Mouse (Mus musculus) midbrain, embryonic 13.5 days (tissue): ENCODE measurements around the gene Idua. TPM values are rescaled to one million over a fixed set of nuclear protein-coding genes. Genes with fewer than 3 reads are reported as not detected.

Source experiments
- ATAC-seq: fragments of 200-750 bp; cut with Nextera tagmentation; 2 replicates; pipeline ENCODE4 v1.8.0; 2017; ENCODE audit warnings: mild to moderate bottlenecking, moderate TSS enrichment, moderate library complexity
- H3K27ac ChIP-seq: fragments of 300-500 bp; sonication (generic); 2 replicates; pipeline ENCODE4 v1.5.1; 2015; ENCODE audit warnings: inconsistent platforms, mild to moderate bottlenecking, moderate library complexity
- H3K27me3 ChIP-seq: fragments of 300-500 bp; sonication (generic); 2 replicates; pipeline ENCODE4 v1.6.1; 2015; ENCODE audit warnings: mild to moderate bottlenecking, inconsistent platforms
- H3K36me3 ChIP-seq: fragments of 300-500 bp; sonication (generic); 2 replicates; pipeline ENCODE4 v1.6.1; 2015; ENCODE audit warnings: mild to moderate bottlenecking, inconsistent platforms
- H3K4me1 ChIP-seq: fragments of 300-500 bp; sonication (generic); replicated peaks from 2 replicates; pipeline ENCODE4 v1.6.1; 2015; ENCODE audit warnings: inconsistent platforms
- H3K4me2 ChIP-seq: fragments of 300-500 bp; sonication (generic); replicated peaks from 2 replicates; pipeline ENCODE4 v1.6.1; 2015; ENCODE audit warnings: moderate library complexity, mild to moderate bottlenecking, inconsistent platforms
- H3K4me3 ChIP-seq: fragments of 300-500 bp; sonication (generic); replicated peaks from 2 replicates; pipeline ENCODE4 v1.5.1; 2015; ENCODE audit warnings: mild to moderate bottlenecking, inconsistent platforms
- H3K9ac ChIP-seq: fragments of 300-500 bp; sonication (generic); replicated peaks from 2 replicates; pipeline ENCODE4 v1.6.1; 2015; ENCODE audit warnings: mild to moderate bottlenecking, inconsistent platforms
- H3K9me3 ChIP-seq: fragments of 300-500 bp; sonication (generic); 2 replicates; pipeline ENCODE4 v1.6.1; 2016; ENCODE audit warnings: mild to moderate bottlenecking, inconsistent platforms
- WGBS: fragments of 180-500 bp; shearing (Covaris S2); methylation state at CpG from one replicate; pipeline ENCODE4 v1.1.7; 2015; 5-methylcytosine and 5-hydroxymethylcytosine counted together
- polyA plus RNA-seq: library from polyadenylated mRNA; unstranded; fragments of >200 nt; fragmentation: Nextera tagmentation; extraction: Ambion mirVana; gene quantifications from 2 replicates; pipeline ENCODE4 v1.2.1, GENCODE M21; 2015

The Idua gene
- polyA plus RNA-seq, 1 experiment from 2014 or later, result 10.6 TPM

DNA sequence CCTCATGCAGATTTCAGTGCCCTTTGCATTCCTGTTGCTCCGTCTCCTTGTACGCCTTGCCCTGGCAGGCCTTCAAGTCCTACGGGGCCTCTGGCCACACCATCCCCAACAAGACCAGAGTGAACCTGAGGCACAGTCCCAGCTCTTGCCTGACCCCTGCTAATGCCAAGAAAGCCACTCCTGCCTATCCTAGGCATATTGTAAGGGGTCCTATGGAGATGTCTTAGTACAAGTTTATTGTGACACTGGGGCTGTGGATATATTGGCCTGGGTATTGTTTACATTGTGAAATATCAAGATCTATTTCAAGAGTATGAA is 13.8 kb upstream of the Idua start:
- no peak overlapping the region for H3K4me2 ChIP-seq
- H3K36me3 ChIP-seq, result peaks cover 83% of the 10 kb centered on the region
- WGBS, result 90% methylated on average over 3 of the region's 3 CpGs
- H3K27me3 ChIP-seq, result no peaks in the 10 kb centered on the region
- H3K27ac ChIP-seq, result no peak overlapping the region
- H3K9ac ChIP-seq, result no peak overlapping the region
- no peak for ATAC-seq
- no peaks in the 10 kb centered on the region for H3K9me3 ChIP-seq
- H3K4me1 ChIP-seq, result no peaks in the 10 kb centered on the region
- H3K4me3 ChIP-seq, result no peak overlapping the region

DNA sequence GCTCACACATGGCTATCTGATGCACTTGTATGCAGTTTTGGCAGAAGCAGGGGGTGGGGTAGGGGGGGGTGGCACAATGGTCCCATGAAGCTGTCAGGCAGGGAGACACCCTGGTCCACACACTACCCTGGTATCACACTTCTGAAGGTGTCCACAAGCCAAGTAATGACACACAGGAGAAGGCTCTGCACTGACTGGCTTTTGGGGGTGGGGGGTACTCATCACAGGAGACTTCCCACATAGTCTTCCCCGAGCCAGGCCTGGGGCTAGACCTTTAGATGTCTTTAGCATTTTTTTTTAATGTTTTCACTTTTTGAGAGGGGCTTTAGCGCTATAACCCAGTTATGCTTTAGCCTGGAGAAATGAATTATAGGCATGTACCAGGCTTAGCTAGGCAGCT is 12.8 kb upstream of the Idua start:
- Histone ChIP-seq H3K9ac (no peak overlapping the region), H3K9me3 (no peaks in the 10 kb centered on the region), H3K27me3 (no peaks in the 10 kb centered on the region), H3K4me2 (no peak overlapping the region), H3K4me1 (no peaks in the 10 kb centered on the region), H3K4me3 (no peak overlapping the region), H3K36me3 (peaks cover 89% of the 10 kb centered on the region), H3K27ac (no peak overlapping the region)
- ATAC-seq, result no peak
- WGBS, result 89% methylated on average over 2 of the region's 2 CpGs

GRCm38 (mm10) chr5:108647820-108648465 is 12.2 kb upstream of the Idua start:
- 89% methylated on average over 2 of the region's 2 CpGs for WGBS
- no peak for ATAC-seq
- Histone ChIP-seq H3K27me3 (no peaks in the 10 kb centered on the region), H3K9ac (no peak overlapping the region), H3K27ac (no peak overlapping the region), H3K4me2 (no peak overlapping the region), H3K4me1 (no peaks in the 10 kb centered on the region), H3K36me3 (peaks cover 89% of the 10 kb centered on the region), H3K9me3 (no peaks in the 10 kb centered on the region), H3K4me3 (no peak overlapping the region)

GRCm38 (mm10) chr5:108648937-108649576 is 11.1 kb upstream of the Idua start:
- no peak overlapping the region for H3K9ac ChIP-seq
- H3K36me3 ChIP-seq, result peaks cover 91% of the 10 kb centered on the region
- WGBS, result 95% methylated on average over 11 of the region's 11 CpGs

GRCm38 (mm10) chr5:108650341-108650740 is 9.8 kb upstream of the Idua start:
- Histone ChIP-seq H3K4me3 (no peak overlapping the region), H3K27me3 (no peaks in the 10 kb centered on the region), H3K4me2 (no peak overlapping the region), H3K36me3 (peaks cover 93% of the 10 kb centered on the region), H3K4me1 (no peaks in the 10 kb centered on the region), H3K9me3 (no peaks in the 10 kb centered on the region), H3K27ac (no peak overlapping the region), H3K9ac (no peak overlapping the region)
- WGBS, result 91% methylated on average over 7 of the region's 7 CpGs
- no peak for ATAC-seq

More at GRCm38 (mm10) chr5:108648937-108649576, 11.1 kb upstream of the Idua start:
- Histone ChIP-seq H3K27me3 (no peaks in the 10 kb centered on the region), H3K27ac (no peak overlapping the region), H3K4me3 (no peak overlapping the region), H3K4me2 (no peak overlapping the region), H3K9me3 (no peaks in the 10 kb centered on the region), H3K4me1 (no peaks in the 10 kb centered on the region)
- no peak for ATAC-seq

DNA sequence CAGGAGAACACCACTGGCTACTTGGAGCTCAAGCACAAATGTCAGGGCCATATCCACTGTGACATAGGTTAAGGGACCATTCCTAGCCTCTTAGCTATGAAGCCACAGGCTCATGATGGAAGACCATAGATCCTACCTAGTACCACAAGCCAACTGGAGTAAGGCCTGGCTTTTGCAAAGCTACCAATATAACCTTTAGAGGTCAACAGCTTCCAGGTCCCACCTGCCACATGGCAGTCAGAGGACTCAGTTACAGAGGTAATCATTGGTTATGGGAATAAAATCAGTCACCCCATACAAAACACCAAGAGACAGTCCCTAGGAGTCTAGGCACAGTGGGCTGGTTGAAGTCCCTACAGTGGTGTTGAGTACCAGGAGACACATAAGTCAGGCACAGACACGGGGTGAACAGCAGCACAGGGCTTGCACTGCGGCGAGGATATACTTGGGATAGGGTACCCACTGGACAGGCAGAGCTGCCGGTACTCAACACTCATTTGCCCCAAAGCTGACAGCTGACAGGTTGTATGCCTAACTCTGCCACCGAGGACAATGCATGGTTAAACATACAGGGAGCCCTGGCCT is 8.9 kb upstream of the Idua start:
- peaks cover 93% of the 10 kb centered on the region for H3K36me3 ChIP-seq
- peak; percentile 8; the same call in 1 of the 2 replicates for ATAC-seq
- no peaks in the 10 kb centered on the region for H3K4me1 ChIP-seq
- H3K9me3 ChIP-seq, result no peaks in the 10 kb centered on the region
- no peak overlapping the region for H3K27ac ChIP-seq
- no peak overlapping the region for H3K4me2 ChIP-seq
- H3K9ac ChIP-seq, result no peak overlapping the region
- WGBS, result 85% methylated on average over 5 of the region's 5 CpGs
- no peak overlapping the region for H3K4me3 ChIP-seq
- H3K27me3 ChIP-seq, result no peaks in the 10 kb centered on the region

GRCm38 (mm10) chr5:108651823-108652222 is 8.3 kb upstream of the Idua start:
- peak; percentile 63 for ATAC-seq
- Histone ChIP-seq H3K4me1 (no peaks in the 10 kb centered on the region), H3K27me3 (no peaks in the 10 kb centered on the region), H3K9me3 (no peaks in the 10 kb centered on the region), H3K9ac (no peak overlapping the region), H3K4me3 (no peak overlapping the region), H3K27ac (no peak overlapping the region), H3K36me3 (peaks cover 92% of the 10 kb centered on the region), H3K4me2 (no peak overlapping the region)
- WGBS, result 64% methylated on average over 1 of the region's 1 CpGs

DNA sequence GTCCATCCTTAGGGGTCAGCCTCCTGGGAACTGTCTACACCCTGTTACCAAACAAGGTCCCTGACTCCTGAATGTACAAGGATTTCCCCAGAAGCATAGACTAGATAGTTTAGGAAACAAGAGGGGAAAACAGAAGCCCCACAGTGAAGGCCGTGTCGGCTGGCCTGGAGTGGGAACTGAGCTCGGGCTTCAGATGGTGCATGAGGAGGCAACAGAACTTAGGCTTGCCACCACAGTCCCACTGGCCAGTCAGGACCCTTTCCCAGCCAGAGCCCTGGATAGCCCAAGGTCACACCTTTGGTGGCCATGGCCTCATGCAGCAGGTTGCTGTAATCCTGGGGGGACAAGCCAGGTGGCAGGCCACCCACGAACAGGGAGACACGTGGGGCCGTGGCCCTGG is 6.8 kb upstream of the Idua start:
- no peak for ATAC-seq
- Histone ChIP-seq H3K9ac (no peak overlapping the region), H3K9me3 (no peaks in the 10 kb centered on the region), H3K4me1 (peaks cover 7% of the 10 kb centered on the region), H3K36me3 (peaks cover 89% of the 10 kb centered on the region), H3K4me3 (no peak overlapping the region), H3K27ac (no peak overlapping the region), H3K27me3 (no peaks in the 10 kb centered on the region), H3K4me2 (no peak overlapping the region)
- 86% methylated on average over 6 of the region's 6 CpGs for WGBS

DNA sequence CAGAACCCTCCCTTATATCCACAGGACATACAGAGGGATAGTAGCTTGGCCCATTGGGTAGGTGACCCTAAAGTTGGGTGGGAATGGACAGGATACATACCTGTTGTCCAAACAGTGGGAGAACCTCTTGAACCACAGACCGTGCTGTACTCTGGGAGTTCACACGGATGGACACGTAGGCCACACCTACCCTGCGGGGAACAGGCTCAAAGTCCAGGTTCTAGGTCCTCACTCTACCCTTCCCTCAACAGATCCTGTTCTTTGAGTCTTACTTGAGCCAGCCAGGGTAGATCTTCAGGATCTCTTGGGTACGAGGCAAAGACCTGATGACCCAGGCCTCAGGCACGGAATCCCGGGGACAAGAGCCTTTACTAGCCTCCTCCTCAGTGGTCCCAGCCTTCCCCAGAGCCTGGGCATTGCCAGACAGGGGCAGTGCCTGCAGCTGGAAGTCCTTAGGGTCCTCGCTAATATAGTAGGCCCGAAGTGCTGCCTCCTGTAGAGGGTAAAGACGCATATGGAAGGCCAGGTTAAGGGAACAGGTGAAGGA is 5.6 kb upstream of the Idua start:
- H3K4me3 ChIP-seq, result no peak overlapping the region
- peaks cover 77% of the 10 kb centered on the region for H3K36me3 ChIP-seq
- H3K27ac ChIP-seq, result no peak overlapping the region
- peaks cover 19% of the 10 kb centered on the region for H3K4me1 ChIP-seq
- no peak overlapping the region for H3K9ac ChIP-seq
- no peak for ATAC-seq
- 94% methylated on average over 10 of the region's 10 CpGs for WGBS
- H3K9me3 ChIP-seq, result no peaks in the 10 kb centered on the region
- no peaks in the 10 kb centered on the region for H3K27me3 ChIP-seq
- no peak overlapping the region for H3K4me2 ChIP-seq

DNA sequence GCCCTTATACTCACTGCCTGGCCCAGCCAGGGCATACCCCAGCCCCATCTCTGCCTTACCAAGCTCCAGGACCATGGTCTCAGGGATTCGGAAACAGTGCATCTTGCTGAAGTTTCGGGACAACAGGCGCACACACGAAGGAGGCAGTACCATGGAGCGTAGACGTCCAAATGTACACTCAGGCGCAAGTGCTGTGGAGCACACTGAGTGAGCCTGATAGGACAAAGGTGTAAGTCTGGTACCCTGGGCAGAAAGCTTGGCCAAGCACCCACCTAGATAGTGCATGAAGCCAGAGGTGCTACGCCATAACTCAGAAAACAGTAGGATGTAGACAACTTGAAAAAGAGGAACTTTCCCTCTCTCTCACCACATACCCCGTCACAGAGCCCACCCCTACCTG is 4.8 kb upstream of the Idua start:
- no peaks in the 10 kb centered on the region for H3K9me3 ChIP-seq
- H3K27me3 ChIP-seq, result no peaks in the 10 kb centered on the region
- ATAC-seq, result no peak
- peaks cover 26% of the 10 kb centered on the region for H3K4me1 ChIP-seq
- WGBS, result 96% methylated on average over 9 of the region's 9 CpGs
- H3K27ac ChIP-seq, result no peak overlapping the region
- H3K4me2 ChIP-seq, result no peak overlapping the region
- no peak overlapping the region for H3K4me3 ChIP-seq
- peaks cover 68% of the 10 kb centered on the region for H3K36me3 ChIP-seq
- H3K9ac ChIP-seq, result no peak overlapping the region

- no peak overlapping the region for H3K9ac ChIP-seq
- H3K27me3 ChIP-seq, result no peaks in the 10 kb centered on the region
- no peak for ATAC-seq
- 96% methylated on average over 15 of the region's 15 CpGs for WGBS
- H3K4me1 ChIP-seq, result peaks cover 30% of the 10 kb centered on the region
- H3K36me3 ChIP-seq, result peaks cover 63% of the 10 kb centered on the region
- no peak overlapping the region for H3K4me3 ChIP-seq
- H3K9me3 ChIP-seq, result no peaks in the 10 kb centered on the region
- H3K4me2 ChIP-seq, result no peak overlapping the region
- no peak overlapping the region for H3K27ac ChIP-seq
Observed at GRCm38 (mm10) chr5:108655891-108656650, 4.1 kb upstream of the Idua start.

DNA sequence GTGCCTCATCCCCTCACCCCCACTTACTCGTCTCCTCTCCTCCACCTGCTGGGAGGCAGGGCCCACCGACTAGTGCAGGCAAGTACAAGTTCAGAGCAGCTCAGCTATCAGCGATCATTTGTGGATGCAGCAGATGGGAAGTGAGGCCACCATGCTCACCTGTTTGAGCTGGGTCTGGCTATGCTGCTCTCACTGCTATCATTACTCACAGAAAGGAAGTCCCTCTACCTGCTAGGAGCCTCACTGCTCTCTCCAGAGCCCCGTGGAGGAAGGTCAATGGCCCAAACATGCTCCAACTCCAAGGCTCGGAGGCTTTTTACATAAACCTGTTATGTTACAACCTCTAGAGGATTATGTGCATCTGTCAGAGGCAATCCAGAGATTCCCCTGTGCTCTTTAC is 2.7 kb upstream of the Idua start:
- peaks cover 56% of the 10 kb centered on the region for H3K36me3 ChIP-seq
- ATAC-seq, result no peak
- no peaks in the 10 kb centered on the region for H3K9me3 ChIP-seq
- H3K4me3 ChIP-seq, result no peak overlapping the region
- H3K27me3 ChIP-seq, result no peaks in the 10 kb centered on the region
- H3K4me2 ChIP-seq, result no peak overlapping the region
- no peak overlapping the region for H3K9ac ChIP-seq
- H3K27ac ChIP-seq, result no peak overlapping the region
- peaks cover 31% of the 10 kb centered on the region for H3K4me1 ChIP-seq
- WGBS, result 68% methylated on average over 5 of the region's 5 CpGs
